Mouse (Mus musculus) spleen, postnatal 36 days (tissue): ENCODE results near the gene Fkbp1a.
A peak's percentile ranks its signal among the peaks of the same experiment; 100 is the strongest.

Experiments used
- DNase-seq, 2 experiments: peaks; one replicate each; pipeline ENCODE4 v3.0.0; 2022; ENCODE audit warnings: low spot score in 2 of 2, mixed read lengths in 1 of 2

Fkbp1a gene

DNA sequence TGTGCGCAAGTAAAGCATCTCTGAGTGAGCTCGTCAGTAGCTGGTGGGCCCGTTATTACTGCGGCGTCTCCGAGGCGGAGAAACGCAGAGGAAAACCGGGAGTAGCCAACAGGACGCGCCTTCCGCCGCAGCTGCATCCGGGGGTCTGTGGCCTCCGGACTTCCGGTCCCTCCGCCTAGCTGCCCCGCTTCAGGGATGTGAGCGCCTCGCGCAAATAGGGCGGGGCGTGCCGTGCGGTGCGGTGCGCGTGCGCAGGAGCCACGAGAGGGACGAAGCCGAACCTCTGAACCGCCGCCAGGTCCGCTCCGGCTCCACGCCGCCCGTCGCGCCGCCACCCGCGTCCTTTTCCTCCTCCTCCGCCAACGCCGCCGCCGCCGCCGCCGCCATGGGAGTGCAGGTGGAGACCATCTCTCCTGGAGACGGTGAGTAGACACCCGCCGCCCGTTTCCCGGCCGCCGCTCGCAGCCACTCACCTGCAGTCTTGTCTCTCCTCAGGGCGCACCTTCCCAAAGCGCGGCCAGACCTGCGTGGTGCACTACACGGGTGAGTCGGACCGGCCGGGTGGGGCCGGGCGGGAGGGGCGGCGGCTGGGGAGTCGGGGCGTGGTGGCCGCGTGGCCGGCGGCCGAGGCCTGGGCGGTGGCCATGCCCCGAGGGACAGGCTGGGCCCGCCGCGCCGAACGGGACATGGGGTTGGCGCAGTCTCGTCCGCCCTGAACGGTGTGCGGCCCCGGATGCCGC is at the start of gene Fkbp1a:
Fkbp1a (plus strand) TSS at position 161 of the 740 bp plus-strand sequence.
- DNase-seq, result peak; percentile 93

DNA sequence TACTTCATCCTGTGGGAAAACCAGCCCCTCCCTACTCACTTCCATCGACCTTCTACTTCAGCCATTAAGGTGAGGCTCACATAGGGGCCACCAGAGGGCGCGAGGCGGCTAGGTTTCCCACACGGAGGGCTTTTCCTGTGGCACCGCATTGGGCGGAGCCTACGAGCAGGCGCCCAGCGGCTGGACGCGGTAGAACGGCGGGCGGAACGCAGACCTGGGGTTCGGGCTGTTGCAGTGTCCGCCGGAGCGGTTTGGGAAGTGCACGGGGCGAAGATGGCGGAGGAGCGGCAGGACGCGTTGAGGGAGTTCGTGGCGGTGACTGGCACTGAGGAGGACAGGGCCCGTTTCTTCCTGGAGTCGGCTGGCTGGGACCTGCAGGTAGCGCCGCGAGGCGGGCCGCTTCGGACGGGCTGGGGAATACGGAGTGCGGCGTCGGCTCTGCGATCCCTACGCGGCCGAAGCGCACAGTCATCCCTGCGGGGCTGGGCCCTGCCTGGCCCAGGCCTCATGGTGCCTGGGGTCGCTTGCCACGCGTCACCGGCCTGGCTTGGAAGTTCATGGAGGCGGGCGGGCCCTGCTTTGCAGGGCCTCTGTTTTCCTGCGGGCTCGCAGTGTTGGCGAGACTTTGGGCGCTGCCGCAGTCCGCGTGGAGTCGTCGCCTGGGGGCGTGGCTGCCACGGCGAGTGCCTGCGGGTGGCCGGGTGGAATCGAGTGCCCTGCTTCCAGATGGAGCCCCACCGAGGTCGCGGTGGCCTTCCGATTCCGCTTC is 48.1 kb upstream of the Fkbp1a start, which contains the start of gene Nsfl1c:
Nsfl1c (plus strand) TSS at position 148 of the 769 bp plus-strand sequence.
- peak; percentile 87 to 89 for DNase-seq

DNA sequence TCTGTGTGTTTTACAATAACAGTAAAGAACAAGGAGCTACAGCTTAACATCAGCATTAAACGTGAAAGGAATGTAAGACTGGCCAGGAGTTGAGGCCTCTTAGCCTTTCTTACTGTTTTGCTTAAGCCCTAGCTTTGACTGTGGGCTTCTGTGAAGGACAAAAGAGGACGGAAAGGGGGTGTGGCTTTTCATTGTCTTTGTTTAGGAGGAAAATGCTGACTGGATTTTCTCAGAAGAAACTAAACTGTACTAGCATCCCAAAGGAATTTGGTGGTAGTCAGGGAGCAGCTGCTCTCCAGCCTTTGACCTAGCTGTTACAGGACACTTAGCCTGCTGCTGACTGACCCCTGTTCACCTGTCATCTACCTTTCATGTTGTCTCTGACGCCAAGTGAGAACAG is 43.9 kb upstream of the Fkbp1a start:
- DNase-seq, result no peak

DNA sequence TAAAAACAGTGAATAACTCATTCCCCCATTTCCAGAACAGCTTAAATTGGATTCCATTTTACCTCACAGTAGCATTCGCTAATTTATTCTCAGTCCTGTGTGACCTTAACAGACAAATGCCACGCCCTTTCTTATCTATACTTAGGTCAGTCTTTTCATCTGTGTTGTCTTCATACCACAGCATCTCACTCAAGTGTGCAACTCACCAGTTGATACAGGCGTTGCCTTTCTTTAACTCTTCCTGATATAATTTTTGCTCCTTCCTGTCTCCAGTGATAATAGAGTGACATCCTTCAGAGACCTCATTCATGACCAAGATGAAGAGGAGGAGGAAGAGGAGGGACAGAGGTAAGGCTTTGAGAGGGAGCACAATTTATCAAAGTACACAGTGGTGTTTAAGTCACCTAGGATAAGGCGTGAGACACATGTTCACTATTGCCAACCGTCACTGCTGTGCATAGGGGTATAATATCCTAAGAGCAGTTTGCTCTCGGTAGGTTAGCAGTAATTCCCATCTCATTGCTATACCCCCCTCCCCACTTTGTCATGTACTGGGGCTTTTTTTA is 41.8 kb upstream of the Fkbp1a start:
- no peak for DNase-seq

DNA sequence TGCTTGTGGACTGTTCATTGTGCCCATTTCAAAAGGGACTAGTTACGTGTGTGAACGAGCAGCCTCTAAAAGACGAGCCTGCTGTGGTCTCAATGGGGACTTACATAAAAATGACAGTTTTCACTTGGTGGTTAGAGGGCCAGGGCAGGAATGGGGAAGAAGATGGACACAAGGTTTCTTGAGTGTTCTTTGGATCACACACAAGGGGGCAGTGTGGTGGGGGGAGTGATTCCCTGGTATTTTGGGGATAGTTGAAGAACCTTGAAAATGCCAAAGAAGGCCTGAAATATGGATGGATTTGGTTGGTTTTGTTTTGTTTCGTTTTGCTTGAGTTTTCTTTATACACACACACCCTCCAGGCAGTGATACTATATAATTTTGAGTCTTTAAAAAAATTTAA is 38.1 kb upstream of the Fkbp1a start:
- no peak for DNase-seq

DNA sequence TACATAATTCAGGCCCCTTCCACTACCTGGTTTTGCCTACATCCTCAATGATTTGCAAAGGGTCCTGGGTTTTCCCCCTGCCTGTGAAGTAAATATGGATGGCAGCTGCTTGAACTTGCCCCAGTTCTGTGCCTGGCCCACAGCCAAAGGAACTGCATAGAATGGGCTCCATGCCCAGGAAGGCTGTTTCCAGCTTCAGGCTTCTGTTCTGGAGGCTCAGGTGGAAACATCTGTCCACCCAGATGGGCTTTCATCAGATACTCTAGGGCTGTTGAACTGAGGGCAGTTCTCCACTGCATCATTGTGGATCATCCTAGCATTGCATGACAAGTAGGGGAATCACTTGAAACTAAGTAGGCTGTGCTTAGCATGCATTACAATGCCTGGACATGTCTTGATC is 30.1 kb upstream of the Fkbp1a start:
- no peak for DNase-seq

DNA sequence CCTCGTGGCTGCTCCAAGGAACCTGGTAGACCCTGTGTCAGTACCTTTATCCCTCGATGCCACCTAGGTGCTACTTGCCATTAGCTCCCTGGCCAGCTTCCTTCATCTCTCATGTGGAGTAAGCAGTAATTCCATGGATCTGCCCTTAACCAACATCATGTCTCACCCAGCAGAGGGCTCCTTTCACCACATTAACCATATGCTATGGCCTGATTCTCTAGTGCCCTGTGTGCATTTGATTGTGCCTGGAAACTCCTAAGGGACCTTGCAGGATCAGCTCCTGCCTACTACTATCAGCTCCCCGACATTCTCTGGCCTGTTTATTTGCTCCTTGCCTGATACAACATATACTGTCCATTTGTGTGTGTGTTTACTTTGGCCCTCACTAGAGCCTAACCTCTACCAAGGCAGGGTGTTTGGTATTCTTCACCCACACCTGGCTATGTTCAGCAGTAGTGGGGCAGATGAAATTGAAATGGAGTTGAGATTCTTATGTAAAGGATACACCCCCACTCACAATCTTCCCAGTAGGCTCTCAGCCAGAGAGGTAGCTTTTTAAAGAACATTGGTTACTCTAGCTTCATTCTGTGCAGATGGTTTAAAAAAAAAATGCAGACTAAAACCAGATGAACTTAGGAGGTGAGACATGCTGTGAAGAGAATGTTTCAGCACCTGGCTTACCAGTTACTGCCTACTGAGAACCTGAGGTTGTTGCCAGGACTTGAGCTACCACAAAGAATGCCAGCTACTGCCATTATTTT is 28.6 kb upstream of the Fkbp1a start:
- DNase-seq, result no peak

DNA sequence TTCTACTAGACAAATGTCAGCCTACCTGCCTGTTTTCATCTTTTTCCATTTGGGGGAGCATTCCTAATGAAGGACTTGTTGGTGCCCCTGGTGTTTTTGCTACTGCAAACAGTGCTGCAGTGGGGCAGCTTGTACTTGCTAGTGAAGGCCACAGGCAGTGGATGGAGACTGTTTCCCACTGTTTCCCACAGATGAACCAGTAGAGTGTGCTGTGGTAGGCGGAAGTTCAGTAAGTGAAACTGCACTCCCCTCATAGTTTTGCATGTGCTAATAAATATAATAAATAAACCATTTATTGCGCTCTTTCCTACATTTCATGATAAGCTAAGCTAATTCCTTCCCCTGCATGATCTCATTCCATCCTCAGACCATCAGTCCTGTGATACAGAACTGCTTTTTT is 23.3 kb upstream of the Fkbp1a start:
- no peak for DNase-seq

DNA sequence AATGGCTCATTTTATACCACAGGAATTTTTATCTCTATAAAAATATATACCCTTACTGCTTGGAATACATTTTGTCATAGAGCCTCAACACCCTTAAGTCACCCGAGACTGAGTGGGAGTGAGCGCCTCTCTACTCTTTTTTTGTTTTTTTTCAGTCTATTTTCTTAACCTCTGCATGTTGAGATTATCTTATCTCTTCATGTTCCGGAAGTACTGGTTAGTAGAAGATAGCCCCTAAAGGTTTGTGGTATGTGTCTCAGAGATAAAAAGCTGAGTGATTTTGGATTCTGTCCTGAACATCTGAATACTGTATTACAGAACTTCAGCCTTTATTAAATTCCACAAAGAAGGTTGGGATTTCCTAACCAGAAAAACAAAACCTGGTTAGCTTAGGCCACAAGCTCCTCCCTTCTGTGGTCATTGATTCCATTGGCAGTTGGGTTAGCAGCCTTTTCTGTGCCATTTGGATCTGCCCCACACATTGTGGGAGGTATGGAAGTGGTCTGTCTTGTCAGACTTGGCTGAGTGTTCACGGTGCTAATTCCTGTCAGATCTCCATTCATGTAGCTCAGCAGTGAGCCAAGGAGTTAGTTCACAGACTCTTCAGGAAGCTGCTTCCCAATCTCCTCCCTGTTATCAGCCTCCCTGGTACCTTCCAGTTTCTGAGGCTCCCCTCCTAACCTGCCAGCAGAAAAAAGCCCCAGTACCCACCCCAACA is 17.8 kb upstream of the Fkbp1a start:
- no peak for DNase-seq

DNA sequence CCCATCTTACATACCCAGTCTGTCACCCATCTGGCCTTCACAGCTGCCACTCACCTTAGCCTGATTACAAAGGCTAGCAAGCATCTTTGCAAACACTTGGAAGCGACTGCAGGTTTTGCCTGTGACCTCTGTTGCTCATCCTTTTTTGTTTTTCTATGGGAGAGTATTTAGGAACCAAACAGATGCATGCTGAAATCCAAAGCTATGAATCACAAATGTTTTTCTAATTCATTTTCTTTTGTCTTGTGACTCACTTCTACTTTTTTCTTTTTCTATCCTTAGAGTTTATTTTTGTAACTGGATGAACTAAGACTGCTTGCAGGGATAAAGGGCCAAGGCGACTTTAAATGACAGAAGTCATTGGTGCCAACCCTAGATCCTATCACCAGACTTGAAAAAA is 16.8 kb upstream of the Fkbp1a start:
- DNase-seq, result no peak

DNA sequence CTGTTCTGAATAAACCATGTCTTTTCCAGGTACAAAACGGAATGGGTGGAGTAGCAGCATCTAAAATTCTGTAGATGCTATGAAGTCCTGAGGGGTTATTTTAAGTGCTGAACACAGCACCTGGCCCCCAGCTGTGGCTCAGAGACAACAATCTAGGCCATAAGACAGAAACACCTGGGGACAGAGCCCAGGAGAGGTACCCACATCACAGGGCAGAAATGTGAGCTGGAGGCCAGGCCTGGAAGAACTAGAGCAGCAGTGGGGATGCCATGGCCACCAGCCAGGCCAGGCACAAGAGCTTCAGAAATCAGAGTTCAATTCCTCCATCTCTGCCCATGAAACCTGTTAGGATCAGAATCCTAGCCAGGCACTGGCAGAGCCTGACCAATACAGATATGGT is 14.2 kb upstream of the Fkbp1a start:
- no peak for DNase-seq

DNA sequence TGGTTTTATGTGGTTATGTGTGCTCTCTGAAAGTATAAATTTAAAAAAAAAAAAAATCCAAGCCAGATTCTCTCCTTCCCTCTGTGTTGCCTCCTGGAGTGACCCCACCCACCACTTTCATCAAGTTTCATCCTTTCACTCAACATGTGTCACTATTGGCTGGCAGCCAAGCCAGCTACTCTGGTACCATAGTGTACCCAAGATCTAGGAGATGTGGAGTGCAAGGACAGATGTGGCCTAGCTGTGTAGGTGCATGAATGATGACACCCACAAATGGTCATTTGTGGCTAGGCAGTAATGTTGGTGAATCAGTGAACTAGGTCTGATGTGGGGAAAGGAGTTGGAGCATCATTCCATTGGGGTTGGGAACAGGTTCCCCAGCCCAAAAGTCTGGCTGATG is 13.1 kb upstream of the Fkbp1a start:
- no peak for DNase-seq

DNA sequence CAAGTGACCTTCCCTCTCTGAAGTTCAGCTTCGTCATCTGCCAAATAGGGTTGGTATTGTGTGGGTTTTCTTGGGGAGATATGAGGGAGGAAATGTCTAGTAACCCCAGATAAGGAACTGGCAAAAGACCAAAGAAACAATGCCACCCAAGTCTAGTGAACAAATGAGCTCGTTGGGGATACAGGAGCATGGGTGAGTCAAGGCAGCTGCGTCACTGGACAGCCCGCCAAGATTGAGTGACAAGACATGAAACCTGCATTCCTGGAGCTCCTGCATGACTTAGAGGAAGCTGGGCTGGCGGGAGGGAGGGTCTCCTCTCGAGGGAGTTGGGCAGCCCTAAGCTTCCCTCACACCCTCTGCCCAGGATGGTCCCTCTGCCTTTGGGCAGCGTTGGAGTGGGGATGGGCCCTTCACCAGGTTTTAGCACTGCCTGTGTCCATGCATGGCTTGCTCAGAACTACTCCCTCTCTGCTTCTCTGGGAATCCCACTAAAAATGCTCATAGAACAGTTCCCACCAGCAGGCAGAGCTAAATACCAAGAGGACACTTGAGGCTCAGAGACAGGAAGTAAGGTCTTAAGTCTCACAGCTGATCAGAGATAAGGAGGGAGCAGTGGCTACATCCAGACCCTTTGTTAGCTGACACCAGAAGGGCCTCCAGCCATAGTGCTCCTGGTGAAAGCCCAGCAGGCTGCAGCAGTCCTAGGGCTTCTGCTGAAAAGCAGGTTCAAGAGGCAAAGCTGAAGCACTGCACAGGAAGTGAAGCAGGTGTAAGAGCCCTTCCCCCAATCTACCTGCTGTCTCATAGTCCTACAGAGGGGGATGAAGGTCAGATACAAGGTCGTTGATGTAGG is 11.7 kb upstream of the Fkbp1a start:
- no peak for DNase-seq

DNA sequence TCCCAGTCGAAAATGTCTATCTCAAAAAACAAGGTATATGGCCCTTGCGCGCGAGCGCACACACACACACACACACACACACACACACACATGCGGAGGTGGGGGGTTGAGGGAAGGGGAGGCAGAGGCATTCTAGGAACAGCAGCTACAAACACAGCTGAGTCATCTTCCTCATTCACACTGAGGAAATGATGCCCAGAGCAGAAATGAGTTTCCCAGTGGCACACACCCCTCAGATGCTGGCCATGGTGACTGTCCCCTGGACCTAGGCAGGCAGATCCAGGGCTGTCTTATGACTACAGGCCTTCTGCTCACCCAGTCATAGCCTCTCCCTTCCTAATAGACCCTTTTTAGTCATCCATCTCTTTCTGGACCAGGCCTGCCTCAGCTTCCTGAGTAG is 8.7 kb upstream of the Fkbp1a start:
- DNase-seq, result no peak

DNA sequence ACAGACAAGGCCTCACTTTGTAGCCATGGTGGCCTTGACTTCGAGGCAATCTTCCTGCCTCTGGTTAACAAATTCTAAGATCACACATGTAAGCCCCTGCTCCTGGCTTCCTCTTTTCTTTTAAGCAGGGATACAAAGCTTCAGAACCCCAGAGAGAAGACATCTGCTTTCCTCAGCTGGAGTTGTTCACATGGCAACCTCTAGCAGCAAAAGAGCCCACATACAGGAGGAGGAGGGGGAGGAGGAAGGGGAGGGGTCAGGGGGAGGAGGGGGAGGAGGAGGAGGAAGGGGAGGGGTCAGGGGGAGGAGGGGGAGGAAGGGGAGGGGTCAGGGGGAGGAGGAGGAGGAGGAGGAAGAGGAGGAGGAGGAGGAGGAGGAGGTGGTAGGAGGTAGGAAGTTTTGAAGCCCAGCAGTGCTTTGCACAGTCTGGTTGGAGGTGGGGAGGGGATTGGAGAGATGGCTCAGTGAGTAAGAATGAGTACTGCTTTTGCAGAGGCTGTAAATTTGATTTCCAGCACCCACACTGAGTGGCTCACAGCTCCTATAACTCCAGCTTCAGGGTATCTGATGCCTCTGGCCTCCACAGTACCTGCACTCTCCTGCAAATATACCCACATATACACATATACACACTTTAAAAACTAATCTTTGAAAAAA is 6.2 kb upstream of the Fkbp1a start:
- no peak for DNase-seq

DNA sequence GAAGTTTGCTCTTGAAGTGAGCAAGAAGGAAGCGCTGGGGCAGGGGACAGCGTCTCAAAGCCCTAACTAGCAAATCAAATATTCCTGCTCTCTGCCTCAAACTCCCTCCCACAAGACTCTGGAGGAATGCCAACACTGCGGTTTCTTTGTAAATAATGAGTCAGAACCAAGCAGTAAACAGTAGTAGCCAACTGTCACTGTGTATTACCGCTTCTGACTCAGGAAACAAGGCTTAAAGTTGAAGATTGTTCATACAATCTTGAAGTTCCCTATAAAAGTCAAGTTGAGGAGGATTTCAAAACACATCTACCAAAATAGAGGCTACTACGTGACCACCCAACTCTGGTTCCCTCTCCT is 5.7 kb upstream of the Fkbp1a start:
- no peak for DNase-seq

DNA sequence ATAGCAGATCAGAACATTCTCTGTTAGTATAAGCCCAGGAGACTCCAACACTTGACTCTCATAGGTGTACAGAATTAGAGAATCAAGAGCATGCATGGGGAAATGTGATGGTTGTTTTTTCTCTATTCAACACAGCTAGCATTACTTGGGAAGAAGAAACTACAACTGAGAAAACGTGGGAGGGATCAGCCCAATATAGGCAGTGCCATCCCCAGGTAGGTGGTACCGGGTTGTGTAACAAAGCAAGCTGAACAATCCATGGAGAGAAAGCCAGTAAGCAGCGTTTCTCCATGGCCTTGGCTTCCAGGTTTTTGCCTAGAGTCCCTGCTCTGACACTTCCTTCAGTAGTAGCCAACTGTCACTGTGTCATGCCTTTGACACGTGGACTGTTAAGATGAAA is 3.6 kb upstream of the Fkbp1a start:
- DNase-seq, result no peak

DNA sequence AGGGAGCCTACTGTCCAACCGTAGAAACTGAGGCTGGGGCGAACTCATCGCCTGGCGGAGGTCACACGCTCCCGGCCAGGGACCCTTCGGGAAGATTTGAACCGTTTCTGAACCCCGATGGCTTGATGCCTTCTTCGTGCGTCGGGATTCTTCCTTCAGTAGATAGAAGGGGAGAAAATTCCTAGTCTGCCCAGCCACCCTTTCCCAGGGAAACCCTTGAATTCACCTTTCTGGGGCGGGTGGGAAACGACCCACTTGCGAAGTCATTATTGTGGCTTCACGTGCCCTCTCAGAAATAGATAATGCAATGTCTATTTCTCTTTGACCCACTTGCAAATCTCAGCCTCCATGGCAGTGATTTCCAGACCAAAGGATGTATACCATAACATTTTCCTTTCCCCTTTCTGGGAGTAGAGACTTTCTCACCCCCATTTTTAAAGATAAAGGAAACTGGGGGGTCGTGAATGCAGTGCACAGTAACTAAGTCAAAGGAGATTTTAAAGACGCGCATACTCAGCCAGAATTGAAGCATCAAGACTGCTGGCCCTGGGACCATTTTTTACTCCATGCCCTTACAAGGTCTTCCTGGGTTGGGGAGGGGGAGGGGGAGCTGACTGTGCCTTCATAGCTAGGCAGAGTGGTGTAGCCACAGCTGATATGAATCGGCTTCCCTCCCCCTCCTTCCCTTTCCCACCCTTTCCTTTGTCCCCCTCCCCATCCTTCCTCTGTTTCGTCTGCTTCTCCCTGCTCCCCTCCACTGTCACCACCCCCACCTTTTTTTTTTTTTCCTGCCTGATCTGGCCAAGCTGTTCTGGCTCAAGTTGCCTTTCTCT is 996 bp downstream of the Fkbp1a start:
- DNase-seq, result peak; percentile 12 to 29

DNA sequence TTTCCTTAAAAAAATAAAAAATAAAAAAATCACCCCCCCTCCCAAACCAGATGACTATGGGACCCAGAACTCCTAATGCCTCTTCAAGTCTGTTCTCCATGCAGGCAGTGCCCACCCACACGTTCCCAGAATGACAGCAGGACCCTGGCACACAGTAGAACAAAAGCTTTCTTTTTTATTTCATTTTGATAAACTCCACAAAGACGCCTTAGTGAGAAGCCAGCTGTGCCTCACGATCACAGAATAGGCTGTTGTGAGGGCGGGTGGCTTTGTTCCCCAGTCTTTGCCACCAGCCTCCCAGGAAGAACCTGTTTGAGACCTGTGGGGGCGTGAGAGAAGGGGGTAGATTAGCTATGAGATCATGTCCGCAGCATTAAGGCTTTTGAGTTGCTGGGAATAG is 2.4 kb downstream of the Fkbp1a start:
- DNase-seq, result no peak
